Mouse (Mus musculus) cerebellum, adult 9-10 months (tissue): ENCODE measurements around the gene Mrpl10.

Source experiments
- DNase-seq: peaks from one replicate; pipeline ENCODE4 v3.0.0; 2022

Gene Mrpl10

DNA sequence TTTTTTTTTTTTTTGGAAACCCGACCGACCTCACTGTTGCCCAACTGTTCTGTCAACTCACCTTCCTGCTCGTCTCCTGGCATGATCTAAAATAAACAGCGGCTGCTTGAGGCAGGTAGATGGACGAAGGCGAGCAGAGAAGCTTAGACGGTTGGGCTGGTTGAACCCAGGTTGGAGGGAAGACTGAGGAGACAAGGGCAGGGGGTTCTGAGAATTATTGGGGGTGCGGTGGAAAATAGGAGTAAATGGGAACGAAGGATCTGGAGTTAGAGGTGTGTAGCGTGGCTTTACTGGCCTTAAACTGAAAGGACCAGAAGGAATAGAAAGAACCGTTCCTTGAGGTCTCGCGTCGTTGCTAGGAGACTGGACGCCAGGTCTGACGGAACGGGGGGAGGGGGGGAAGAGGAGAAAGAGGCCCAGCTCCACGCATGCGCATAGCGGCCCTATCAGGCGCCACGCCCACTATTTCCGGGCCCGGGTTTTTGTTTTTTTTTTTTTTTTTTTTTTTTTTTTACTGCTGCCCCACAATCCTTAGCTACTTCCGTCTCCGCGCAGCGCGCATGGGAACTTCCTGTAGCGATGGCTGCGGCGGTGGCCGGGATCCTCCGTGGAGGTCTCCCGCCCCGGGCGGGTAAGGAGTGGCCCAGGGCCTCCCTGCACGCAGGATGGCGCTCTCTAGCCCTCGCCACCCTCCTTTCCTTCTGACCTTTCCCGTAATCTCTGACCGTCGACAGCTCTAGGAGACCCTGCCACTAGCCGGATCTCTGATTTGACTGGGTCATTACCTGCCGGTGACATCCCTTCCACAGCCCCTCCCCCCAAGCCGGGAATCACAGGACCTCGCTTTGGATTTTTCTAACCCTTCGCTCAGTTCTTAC lies at the start of gene Mrpl10, which contains the start of gene Lrrc46:
Gene Mrpl10 (plus strand): TSS at position 539 of the 878 bp plus-strand sequence.
Gene Lrrc46 (minus strand): TSS at position 386 of the 878 bp plus-strand sequence.
- DNase-seq: peak; percentile 83

DNA sequence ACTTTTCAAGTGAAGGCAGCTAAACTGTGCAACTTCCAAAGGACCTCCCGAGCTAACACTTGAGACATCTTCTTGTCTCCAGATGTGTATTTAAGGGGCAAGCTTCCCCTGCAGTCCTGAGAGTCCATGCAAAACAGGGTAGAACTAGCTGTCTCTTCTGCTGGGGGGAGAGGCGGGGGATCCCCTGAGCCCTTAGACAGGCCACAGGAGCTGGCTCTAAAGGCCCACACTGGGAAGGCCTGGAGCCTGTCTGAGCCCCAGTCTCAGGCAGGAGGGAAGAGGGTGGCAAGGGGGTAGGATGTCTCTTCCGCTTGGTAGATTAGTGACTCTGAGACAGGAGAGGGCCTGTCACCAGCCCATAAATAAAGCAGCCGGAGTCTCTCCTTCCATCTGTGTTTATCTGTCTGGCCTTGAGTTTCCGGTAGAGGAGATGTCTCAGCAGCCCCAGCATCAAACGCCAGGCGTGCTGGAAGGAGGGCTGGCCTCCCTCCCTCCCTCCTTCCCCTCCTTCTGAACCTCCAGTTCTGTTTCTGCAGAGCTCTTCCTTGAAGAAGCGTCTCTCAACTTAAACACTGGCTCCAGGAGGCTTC lies 48.5 kb upstream of the Mrpl10 start:
- DNase-seq: no peak

DNA sequence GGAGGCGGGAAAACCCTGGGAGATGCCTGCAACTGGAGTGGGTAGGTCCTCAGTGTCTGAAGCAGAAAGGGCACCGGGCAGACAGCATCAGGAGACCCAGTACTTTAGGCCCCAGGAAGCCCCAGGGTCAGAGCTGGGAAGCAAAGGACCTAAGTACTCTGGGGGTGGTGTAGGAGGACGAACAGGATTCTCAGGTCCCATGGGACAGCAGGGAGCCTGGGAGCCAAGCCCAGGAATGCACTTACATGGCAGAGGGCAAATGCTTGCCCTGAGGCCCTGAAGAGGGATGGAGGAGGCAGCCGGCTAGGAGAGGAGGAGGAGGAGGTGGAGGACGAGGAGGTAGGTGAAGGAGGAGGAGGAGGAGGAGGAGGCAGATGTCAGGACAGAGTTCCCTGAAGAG lies 46.3 kb upstream of the Mrpl10 start:
- no peak for DNase-seq

DNA sequence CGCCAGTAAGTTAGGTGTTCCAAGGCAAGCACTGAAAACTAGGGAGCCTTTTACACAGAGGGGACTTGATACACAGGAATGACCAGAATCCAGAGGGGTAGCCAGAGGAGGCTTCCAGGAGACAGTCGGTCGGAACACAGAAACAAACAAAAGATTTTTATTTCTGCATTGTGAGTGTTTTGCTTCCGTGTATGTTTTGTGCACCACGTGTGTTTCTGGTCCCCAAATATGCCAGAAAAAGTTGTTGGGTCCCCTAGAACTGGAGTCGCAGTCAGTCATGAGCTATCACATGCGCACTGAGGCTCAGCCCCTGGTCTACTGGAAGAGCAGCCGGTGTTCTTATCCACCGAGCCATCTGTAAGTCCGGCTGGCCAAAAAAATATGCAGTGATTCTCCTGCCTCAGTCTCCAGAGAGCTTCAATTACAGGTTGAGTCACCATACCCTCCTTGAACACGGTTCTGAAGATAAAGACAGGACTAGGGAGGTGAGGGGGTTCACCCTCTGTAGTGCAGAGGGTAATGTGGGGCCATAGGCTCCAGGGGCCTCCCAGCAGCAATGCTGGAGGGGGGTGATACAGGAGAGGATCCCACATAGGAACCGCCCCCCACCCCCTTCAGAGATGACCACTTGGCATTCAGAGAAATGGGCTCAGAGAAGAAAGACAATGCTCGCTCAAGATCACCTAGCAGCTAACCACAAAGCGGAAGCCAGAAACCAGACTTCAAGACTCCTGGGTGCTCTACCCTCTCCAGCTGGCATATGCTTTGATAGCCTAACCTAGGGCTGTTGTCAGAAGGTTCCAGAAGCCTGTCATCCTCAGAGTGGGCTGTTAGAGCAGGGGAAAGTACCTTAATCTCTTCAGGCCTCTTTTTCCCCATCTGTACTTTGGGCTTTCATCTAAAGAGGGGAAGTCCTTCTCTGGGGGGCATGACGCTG lies 45.3 kb upstream of the Mrpl10 start:
- no peak for DNase-seq

DNA sequence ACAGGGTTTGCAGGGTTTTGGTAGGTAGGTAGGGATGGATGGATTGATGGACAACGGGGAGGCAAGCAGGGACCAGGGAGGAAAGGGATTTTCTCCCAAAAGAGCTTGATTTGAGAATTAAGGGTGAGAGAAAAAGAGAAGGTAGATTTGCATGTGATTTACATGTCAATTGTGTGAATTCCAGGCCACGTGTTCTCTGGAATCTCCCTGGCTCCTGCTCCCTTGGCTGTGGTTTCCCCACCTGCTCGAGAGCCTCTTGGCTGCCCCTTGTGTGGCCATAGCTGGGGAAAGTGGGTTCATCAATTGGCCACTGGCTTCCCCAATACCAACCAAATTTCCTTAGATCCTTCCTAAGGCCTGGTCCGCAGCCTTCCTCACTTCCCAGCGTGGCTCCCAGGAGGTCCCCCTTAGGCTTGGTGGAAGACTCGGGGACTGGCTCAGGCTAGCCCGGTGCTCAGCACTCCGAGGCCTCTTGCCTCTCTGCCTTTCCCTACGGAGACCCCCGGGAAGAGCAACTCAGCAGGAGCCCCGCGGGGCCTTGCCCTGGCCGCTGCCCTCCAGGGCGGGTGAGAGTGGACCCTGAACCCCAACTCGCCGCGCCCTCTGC lies 44.5 kb upstream of the Mrpl10 start:
- DNase-seq: no peak

DNA sequence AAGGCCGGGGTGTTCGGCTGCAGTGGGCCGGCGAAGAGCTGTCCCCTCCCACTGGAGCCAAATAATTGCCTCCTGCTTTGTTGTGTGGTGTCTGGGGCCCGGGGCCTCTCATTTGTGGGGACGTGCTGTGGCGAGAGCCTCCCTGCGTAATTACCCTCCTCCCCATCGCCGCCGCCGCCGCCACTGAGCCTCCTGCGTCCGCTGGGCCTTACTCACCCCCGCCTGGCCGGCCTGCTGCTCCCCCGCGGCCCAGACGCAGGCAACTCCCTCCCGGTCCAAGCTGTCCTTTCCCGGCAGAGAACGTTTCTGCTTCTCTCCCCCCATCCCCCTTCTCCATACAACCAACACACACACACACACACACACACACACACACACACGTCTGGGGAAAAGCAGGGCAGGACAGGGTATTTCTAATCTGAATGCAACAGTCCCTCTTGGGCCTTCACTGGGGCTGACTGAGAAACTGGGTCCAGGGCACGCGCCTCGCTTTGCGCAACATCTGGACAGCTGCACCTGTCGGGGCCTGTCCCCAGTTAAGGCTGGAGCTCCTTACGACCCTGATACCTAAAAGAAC lies 43.9 kb upstream of the Mrpl10 start:
- no peak for DNase-seq

DNA sequence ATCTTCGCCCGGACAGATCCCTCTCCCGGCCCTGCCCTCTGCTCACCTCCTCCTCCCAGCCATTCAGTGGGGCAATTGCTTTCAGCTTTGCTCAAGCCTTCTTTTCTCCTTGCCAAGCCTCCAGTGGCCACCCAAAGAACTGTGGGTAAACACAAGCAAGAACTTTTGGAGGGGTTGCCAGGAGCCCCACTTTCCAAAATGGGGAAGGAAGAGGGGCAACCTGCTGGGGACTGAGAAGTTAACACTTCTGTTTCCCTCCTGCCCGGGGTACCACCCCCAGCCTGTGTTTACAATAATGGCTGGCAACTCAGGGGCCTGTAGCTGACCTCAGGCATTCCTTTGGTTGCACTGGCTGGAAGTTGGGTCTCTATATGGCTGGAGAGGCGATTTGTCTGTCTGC lies 38.2 kb upstream of the Mrpl10 start:
- DNase-seq: no peak

DNA sequence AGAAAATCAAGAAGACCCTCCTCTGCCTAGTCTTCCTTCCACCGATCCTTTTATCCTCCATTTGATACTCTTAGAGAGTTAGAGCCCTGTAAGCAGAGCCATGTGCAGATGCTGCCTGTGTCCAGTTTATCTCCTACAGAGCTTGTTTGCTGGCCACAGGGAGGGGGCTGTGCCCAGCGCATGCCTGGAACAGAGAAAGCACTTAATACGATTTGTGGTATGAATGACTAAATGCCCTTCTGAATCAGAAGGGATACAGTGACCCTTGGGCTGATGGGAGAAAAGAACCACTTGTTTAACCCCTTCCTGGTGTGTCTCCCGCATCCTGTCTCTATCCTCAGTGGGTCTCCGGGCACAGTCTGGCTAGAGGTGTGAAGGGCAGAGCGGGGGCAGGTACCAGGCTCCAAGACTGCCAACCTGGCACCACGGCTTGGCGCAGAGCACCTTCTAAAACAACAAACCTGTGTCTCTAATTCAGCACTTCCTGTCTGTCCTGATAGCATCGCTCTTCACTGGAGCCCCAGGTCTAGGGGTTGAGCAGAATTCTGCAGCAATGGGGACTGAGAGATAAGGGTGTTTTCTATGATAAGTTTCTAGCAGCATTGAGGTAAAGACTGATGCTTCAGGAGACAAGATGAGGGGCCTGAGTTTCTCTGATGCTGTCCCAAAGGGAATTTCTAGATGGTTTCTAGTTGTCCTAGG lies 34.1 kb upstream of the Mrpl10 start:
- DNase-seq: no peak

DNA sequence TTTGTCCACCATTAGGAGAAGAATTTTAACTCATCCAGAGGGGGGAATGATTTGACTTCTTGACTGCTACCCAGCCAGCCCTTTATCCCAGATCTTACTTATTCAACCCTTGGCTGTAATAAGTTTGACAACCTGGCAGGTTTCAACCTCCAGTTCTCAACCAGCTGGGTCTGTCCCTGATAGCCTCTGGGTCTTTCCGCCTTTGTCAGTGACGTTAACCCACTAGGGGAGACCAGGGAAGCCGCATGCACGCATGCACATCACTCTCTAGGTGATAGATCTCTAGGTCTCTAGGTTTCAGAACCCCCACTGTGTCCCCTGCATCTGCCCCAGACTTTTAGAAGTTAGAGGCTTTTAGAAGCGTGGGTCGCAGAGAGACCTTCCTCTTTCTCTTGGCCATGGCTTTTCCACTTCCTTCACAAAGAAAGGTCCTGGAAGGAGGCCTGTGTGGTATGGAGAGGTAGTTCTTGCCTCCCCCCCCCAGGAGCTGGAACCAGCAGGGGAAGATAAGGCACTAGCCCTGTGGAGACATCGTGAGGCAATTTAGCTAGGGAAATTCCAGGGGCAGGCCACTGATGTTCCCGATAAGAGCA lies 32.1 kb upstream of the Mrpl10 start:
- no peak for DNase-seq

DNA sequence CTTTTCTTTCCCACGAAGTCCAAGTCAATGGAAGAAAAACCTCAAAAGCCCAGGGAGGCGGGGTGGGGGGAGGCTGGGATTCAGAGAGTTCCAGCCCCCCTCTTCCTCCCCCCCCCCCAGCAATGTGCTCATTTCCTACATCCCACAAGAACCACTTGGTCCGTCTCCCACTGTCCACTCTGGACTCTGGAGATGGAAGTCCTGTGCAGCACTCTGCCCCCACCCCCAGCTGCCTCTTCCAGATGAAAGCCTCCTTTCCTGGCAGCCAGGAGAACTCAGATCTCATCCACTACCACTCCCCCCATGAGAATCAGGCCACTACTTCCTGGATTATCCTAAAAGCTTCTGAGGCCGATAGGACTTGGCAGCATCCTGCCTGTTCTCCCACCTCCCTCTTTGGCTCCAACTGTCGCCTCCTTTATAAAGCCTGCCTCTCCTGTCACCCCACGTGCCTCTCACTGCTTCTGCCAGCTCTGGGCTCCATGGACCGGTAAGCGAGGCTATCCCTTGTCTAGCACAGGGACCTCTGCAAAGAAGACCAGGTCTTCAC lies 28.2 kb upstream of the Mrpl10 start, which contains the start of gene Sp6:
Gene Sp6 (plus strand): TSS at position 274 of the 550 bp plus-strand sequence.
- DNase-seq: no peak

DNA sequence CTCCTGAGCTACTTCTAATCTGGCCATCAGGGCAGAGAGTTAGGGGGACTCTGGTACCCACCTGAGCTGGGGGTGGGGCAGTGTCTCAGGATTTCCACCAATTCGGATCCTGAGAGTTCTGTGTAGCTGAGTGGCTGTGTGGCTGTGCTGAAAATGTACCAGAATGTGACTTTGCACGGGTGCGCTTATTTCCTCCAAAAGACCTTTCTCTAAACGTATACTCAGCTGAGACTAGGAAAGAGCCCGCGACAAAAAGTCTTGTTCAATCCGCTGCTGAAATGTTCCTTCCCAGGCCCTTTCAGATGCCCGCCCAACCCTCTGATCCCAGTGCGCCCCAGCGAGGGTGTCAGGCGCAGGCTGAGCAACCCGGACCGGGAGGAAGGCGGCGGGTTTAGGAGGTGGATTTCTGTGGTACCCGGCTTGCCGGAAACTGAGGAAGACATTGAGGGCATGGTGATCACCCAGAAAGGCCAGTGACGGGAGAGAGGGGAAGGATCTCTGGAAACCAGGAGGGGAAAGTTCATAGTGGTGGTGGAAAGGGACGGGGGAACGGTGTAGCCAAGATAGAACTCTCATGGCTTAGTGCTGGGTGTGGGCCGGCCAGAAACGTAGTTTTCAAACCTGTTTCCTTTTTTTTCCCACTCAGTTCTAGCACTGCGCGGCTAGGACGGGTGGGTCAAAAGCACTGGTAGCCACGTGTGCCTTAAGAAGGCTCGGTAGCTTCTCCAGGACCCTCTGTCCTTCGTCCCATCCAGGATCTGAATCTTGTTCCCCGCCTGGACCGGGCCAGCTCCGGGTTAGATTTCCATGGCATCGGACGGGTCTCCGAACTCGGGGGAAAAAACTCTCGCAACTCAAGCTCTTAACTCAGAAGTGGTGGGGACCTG lies 23.4 kb upstream of the Mrpl10 start:
- no peak for DNase-seq

DNA sequence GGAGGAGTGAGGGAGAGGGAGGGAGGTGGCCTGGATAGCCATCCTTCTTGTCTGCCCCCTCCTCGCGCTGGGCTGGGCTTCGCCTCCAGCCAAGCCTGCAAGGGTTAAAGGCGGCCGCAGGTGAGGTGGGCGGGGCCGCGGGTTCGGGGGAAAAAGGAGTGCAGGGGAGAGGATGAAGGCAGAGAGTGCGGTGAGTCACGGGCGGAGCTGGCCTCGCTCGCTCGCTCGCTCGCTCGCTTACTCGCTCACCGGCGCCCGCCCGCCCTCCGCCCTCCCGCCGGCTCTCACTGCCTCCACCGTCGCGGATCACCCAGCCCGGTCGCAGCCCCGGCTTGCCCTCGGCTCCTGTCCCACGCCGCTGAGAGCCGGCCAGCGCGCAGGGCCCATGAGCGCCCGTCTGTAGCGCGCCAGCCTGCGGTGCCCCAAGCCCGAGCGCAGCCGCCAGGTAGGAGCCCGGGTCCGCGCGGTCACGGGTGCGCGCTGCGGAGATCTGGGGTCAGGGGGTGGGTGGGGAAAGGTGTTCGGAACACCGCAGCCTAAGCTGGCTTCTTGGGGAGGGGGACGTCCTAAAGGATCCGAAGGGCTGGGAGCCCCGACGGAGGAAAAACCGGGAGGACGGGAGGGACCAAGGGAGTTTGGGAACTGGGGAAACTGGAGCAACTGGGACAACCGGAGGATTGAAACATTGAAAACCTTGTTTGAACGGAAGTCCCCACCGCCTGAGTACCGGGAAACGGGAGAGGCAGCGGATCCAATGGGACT lies 22.6 kb upstream of the Mrpl10 start:
- no peak for DNase-seq

DNA sequence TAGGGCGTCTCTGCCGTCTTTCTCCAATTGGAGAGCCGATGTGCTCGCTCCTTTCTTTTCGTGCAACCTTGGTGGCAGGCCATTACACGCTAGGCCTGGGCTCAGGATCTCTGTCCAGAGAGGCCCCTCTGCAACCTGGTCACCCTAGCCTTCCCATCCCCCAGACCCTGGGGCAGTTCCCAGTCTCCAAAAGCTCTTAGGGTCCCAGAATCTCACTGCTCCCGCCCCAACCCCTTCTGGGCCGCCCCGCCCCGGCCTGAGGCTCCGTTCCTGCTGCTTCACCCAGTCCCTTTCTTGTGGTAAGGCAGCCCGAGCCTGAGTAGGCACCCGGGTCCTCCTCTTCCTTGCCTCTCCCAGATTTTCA lies 22.0 kb upstream of the Mrpl10 start:
- no peak for DNase-seq

DNA sequence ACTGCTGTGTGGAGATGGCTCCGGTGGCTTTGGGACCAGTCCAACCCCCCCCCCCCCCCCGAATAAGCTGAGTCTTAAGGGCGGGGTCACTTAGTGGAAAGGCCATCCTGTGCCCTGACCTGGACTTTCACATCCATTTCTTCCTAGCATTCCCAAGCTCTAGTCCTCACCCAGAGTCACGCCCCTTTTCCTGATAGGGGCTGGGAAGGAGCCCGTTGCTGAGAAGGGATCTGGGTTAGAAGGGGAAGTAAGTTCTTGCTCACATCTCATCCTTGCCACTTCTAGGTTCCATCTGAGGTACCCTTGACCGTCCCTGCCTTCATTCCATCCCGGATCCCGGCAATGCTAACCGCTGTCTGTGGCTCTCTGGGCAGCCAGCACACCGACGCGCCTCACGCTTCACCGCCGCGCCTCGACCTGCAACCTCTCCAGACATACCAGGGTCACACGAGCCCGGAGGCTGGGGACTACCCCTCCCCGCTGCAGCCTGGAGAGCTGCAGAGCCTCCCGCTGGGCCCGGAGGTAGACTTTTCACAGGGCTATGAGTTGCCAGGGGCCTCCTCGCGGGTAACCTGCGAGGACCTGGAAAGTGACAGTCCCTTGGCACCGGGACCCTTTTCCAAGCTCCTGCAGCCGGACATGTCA lies 20.1 kb upstream of the Mrpl10 start:
- no peak for DNase-seq

DNA sequence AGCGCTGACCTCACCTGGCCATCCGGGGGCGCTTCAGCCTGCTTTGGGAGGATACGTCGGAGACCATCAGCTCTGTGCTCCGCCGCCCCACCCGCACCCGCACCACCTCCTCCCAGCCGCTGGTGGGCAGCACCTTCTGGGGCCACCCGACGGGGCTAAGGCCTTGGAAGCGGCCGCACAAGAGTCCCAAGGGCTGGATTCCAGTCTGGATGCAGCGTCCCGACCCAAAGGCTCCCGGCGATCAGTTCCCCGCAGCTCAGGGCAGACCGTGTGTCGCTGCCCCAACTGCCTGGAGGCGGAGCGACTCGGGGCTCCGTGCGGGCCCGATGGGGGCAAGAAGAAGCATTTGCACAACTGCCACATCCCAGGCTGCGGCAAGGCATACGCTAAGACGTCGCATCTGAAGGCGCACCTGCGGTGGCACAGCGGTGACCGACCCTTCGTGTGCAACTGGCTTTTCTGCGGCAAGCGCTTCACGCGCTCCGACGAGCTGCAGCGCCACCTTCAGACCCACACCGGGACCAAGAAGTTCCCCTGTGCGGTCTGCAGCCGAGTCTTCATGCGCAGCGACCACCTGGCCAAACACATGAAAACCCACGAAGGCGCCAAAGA lies 19.4 kb upstream of the Mrpl10 start:
- peak; percentile 70 for DNase-seq

DNA sequence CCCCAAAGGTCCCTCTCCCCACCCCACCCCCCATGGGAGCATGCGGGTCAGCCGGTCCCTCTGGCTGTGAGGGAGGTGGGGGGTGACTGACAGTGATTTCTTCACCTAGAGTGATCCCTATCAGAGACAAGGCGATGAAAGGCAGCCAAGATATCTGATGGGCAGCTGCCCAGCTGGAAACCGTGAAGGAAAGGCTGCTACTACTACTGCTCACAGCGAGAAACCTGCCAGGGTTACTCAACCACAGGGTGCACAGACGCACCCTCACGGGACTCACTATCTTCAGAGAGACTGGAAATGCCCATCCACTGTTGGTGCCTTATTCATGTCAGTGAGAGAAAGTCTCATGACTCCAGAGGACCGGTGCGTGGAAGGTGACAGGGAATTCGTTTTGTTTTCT lies 16.4 kb upstream of the Mrpl10 start:
- peak; percentile 35 for DNase-seq

DNA sequence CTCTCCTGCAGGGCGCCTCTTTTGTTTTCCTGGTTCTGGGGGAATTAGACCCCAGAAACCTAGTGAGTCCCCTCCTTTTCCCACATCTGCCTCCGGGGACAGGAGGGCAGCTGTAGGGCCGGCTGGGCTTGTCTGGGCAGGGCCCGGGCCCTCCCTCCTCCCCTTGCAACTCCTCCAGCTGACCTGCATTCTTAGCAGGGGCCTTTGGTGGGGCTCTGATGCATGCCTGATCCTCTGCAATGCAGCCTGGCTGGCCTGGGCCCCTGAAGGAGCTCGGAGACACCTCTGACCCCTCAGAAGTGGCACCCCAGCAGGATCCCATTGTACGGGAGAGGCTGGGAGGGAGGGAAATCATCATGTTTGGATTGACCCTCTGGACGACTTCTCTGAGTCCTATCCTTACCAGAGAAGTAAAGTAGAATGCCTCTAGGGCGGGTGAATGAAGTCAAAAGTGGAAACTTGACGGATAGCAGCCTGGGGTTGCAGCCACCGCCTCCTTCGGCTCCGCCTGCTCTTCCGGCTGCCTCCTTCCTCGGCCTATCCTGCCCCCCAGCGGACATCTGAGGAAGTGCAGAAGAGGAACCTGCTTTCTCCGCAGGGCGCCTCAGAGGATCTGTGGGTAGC lies 15.5 kb upstream of the Mrpl10 start:
- DNase-seq: peak; percentile 88
